Mouse (Mus musculus) skeletal muscle tissue, adult 2 months (tissue): ENCODE data around the gene Rpl36.
A peak's percentile ranks its signal among the peaks of the same experiment; 100 is the strongest.

ENCODE experiments used
- DNase-seq: peaks from one replicate; pipeline ENCODE4 v3.0.0-alpha.2; 2012; ENCODE audit warnings: low read depth, low spot score

Gene Rpl36

GRCm38 (mm10) chr17:56613236-56613844 lies at the start of gene Rpl36:
Rpl36 (plus strand) TSS chr17:56613416.
- peak; percentile 88 for DNase-seq

GRCm38 (mm10) chr17:56566293-56566692 lies 46.9 kb upstream of the Rpl36 start:
- no peak for DNase-seq

- DNase-seq = no peak
Measured at GRCm38 (mm10) chr17:56566918-56567317, 46.3 kb upstream of the Rpl36 start.

- DNase-seq = no peak
Measured at GRCm38 (mm10) chr17:56567370-56567769, 45.8 kb upstream of the Rpl36 start.

- DNase-seq = no peak
Measured at GRCm38 (mm10) chr17:56570287-56570686, 42.9 kb upstream of the Rpl36 start.

- DNase-seq = no peak
Measured at GRCm38 (mm10) chr17:56572154-56572553, 41.1 kb upstream of the Rpl36 start.

GRCm38 (mm10) chr17:56572939-56573338 lies 40.3 kb upstream of the Rpl36 start:
- no peak for DNase-seq

GRCm38 (mm10) chr17:56583071-56583470 lies 30.1 kb upstream of the Rpl36 start:
- DNase-seq = no peak

GRCm38 (mm10) chr17:56583611-56584256 lies 29.5 kb upstream of the Rpl36 start:
- peak; percentile 57 for DNase-seq

- peak; percentile 100 for DNase-seq
Measured at GRCm38 (mm10) chr17:56584257-56585130, 28.7 kb upstream of the Rpl36 start, which contains the start of the genes Safb2 and Safb. Safb2 (minus strand) TSS chr17:56584585. Safb (plus strand) TSS chr17:56584825.

- peak; percentile 51 for DNase-seq
Measured at GRCm38 (mm10) chr17:56585171-56585821, 27.9 kb upstream of the Rpl36 start.

- no peak for DNase-seq
Measured at GRCm38 (mm10) chr17:56587773-56588172, 25.4 kb upstream of the Rpl36 start.

- no peak for DNase-seq
Measured at GRCm38 (mm10) chr17:56588921-56589320, 24.3 kb upstream of the Rpl36 start.

- DNase-seq = peak; percentile 42
Measured at GRCm38 (mm10) chr17:56592553-56592952, 20.7 kb upstream of the Rpl36 start.

GRCm38 (mm10) chr17:56593527-56594271 lies 19.5 kb upstream of the Rpl36 start:
- DNase-seq = no peak

- DNase-seq = no peak
Measured at GRCm38 (mm10) chr17:56603186-56604069, 9.8 kb upstream of the Rpl36 start.

- DNase-seq = no peak
Measured at GRCm38 (mm10) chr17:56604070-56604380, 9.2 kb upstream of the Rpl36 start.

- no peak for DNase-seq
Measured at GRCm38 (mm10) chr17:56604422-56604821, 8.8 kb upstream of the Rpl36 start.

GRCm38 (mm10) chr17:56605431-56605830 lies 7.8 kb upstream of the Rpl36 start:
- no peak for DNase-seq

GRCm38 (mm10) chr17:56607521-56608062 lies 5.6 kb upstream of the Rpl36 start:
- DNase-seq = no peak
